Mouse (Mus musculus) left cerebral cortex, postnatal 25 days (tissue): ENCODE measurements around the gene Mlxipl. TPM values are rescaled to one million over a fixed set of nuclear protein-coding genes. Genes with fewer than 3 reads are reported as not detected.

Source experiments
- DNase-seq, 2 experiments: peaks; one replicate each; pipeline ENCODE4 v3.0.0; 2022; ENCODE audit warnings: low spot score in 2 of 2, mixed read lengths in 1 of 2
- intact Hi-C: fragments of 180-260 bp; cut with DNase I; formaldehyde crosslinking; loops from one replicate; pipeline ENCODE4 v1.15.1; 2025
- total RNA-seq, 2 experiments: library from RNA; stranded (reverse); gene quantifications; 2 replicates each; pipeline ENCODE4 v1.2.3; 2021

Gene Mlxipl
- total RNA-seq, 2 experiments from 2014 or later: 4.6 to 5.7 TPM

- intact Hi-C loops: no loop called here
- no peak for DNase-seq
Observed at GRCm38 (mm10) chr5:135172986-135173385, 83.3 kb downstream of the Mlxipl start.

DNA sequence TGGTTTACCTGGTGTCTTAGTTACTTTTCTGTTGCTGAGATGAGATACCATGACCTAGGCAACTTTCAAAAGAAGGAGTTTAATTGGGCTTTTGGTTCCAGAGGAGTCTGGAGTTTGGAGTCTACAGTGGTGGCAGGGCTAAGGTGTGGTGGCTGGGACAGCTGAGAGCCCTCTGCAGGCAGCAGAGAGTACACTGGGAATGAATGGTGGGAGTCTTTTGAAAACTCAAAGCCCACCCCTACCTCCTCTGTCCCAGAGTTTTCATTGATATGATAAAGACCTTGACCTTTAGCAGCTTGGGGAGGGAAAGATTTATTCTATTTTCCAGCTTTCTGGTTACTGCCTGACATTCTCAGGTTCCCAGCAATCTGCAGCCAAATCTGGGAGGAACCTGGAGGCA lies 85.4 kb downstream of the Mlxipl start:
- intact Hi-C loops: no loop called here
- DNase-seq: no peak

- DNase-seq: no peak
- intact Hi-C loops: no loop called here
Observed at GRCm38 (mm10) chr5:135178523-135178922, 88.8 kb downstream of the Mlxipl start.

GRCm38 (mm10) chr5:135178996-135179395 lies 89.3 kb downstream of the Mlxipl start:
- DNase-seq: peak; percentile 40 to 86
- intact Hi-C loops: no loop called here

DNA sequence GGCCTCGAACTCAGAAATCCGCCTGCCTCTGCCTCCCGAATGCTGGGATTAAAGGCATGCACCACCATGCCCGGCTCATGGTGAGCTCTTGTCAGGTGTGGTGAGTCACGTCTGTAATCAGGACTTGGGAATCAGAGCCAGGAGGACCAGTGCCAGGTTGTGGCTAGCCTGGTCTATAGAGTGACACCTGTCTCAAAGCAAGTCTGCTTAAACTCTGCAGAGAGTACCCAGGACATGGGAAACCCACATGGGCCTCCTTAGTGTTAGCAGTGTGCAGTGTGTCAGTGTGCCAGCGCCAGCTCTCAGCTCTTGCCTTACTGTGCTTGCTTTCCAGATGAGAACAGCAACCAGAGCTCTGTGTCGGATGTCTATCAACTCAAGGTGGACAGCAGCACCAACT lies 89.9 kb downstream of the Mlxipl start:
- DNase-seq: no peak
- intact Hi-C loops: no loop called here

DNA sequence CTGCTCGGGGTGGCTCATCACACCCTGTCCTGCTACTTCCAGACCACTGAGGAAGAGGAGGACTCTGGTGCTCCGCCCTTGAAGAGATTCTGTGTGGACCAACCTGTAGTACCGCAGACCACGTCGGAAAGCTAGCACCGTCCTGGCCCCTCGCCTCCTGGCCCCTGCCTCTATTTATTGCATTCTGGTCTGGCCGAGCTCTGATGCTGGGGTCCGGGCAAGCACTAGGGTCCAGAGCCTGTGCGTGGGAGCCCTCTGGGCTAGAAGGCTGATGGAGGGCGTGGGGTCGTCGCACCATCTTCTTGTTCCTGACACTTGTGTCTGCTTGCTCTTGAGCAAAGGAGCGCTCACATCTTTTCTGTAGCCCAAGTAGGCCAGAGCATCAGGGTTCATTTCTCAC lies 91.1 kb downstream of the Mlxipl start:
- no peak for DNase-seq
- intact Hi-C loops: no loop called here

GRCm38 (mm10) chr5:135181776-135182175 lies 92.1 kb downstream of the Mlxipl start:
- intact Hi-C loops: no loop called here
- no peak for DNase-seq

DNA sequence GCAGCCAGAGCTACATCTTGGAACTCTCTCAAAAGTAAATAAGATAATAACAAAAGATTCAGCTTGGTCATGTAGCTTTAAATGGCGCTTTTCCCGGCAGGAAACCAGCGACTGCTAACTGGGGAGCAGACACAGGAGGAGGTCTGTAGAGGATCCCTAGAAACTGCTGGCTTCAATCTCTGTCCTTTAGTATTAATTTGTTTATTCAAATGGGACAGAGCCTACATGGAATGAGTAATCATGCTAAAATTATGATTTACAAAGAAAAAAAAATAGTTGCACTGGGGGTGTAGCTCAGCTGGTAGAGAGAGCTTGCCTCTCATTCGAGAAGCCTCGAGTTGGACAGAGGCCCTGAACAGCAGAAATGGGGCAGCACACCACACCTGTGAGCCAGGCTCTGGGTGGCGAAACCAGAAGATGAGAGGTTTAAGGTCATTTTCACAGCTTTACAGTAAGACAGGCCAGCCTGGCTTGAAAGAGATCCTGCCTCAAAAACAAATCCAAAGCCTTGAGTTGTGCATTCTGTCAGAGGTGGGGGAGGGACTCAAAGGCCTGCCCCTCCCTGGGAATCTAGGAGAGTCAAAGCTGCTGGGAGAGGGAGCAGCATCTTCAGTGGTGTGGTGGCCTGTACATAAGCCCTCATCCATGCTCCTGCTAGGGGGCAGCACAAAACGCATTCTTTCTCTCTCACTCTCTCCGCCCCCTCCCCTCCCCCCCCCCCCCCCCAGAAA lies 93.6 kb downstream of the Mlxipl start:
- intact Hi-C loops: no loop called here
- DNase-seq: peak; percentile 55 to 83

- no peak for DNase-seq
- intact Hi-C loops: loop anchor here (5.0 kb wide), 2 partner anchors 108 to 173 kb away; partner anchors contain the start of gene Vps37d
Observed at GRCm38 (mm10) chr5:135185016-135185415, 95.3 kb downstream of the Mlxipl start.

GRCm38 (mm10) chr5:135185596-135185995 lies 95.9 kb downstream of the Mlxipl start:
- DNase-seq: no peak
- intact Hi-C loops: loop anchor here (5.0 kb wide), 2 partner anchors 108 to 173 kb away; partner anchors contain the start of gene Vps37d

- intact Hi-C loops: loop anchor here (5.0 kb wide), 2 partner anchors 109 to 174 kb away; partner anchors contain the start of gene Vps37d
- no peak for DNase-seq
Observed at GRCm38 (mm10) chr5:135186231-135186620, 96.5 kb downstream of the Mlxipl start.

DNA sequence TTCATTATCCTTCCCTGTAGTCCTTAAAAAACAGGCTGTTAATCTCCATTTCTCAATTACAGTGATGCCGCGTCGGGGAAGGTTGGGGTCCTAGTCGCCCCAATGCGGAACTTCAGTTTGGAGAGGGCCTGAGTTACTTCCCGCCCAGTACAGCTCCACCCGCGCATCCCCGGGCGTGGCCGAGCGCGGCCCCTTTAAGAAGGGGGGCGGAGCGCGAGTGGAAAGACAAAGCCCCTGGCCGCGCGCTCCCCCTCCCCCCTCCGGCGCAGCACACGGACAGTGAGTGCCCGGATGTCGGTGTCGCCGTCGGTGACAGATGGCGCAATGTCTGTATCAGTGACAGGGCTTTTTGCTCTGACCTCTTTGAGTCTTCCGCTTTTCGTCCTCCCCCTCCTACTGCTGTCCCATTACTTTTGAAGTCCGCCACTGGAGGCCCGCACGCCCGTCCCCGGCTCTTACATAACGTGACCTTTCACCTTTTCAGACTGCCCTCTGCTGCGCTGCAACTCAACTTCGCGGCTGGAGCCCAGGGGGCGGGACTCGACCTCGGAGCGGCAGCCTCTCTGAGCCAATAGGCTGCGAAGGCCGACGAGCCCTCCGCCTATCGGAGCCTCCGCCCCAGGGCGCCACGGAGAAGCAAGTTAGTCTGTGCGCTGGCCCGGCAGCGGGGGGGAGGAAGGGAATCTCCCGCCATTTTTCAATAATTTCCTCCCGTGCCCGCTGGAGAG lies 97.1 kb downstream of the Mlxipl start, which contains the start of gene Baz1b:
TSS of gene Baz1b (plus strand) at position 644 of the 728 bp plus-strand sequence.
- intact Hi-C loops: loop anchor here (1.0 to 5.0 kb wide), 4 partner anchors 18 to 174 kb away; partner anchors contain the start of genes Bcl7b, Tbl2 and Vps37d

DNA sequence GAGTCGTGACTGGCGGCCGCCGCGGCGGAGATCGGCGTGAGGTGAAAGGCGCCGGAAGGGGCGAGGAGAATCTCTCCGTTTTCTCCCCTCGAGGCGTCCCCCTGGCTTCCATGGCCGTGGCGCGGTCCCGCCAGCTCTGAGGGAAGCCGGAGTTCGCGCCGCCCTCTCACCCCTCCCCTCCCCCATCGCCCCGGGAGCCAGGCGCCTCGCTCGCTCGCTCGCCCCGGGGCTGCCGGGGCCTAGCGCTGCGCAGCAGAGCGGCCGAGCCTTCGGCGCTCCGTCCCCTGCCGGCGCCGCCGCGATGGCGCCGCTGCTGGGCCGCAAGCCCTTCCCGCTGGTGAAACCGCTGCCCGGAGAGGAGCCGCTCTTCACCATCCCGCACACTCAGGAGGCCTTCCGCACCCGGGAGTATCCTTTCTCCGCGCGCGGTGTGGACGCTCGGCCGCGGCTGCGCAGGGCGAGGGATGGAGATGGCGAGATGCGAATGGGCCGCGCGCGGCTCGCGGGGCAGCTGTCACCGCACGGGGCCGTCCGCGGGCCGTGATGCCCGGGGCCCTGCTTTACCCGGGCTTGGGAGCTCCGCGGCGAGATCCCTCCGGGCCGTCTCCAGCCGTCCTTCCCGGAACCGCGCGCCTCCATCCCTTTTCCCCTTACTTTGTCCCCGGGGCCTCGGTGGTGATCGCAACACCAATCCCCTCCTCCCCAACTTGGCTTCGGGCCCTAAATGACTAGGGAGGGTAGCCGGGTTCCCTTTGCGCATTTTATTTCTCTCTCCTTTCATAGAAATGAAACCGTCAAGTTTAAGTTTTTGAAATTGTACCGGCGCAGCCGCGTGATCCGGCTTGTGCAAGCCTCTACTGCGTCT lies 97.9 kb downstream of the Mlxipl start:
- intact Hi-C loops: loop anchor here (1.0 to 5.0 kb wide), 4 partner anchors 19 to 175 kb away; partner anchors contain the start of genes Bcl7b, Tbl2 and Vps37d
- DNase-seq: peak; percentile 36 to 44

More for the DNA sequence above, 97.1 kb downstream of the Mlxipl start, which contains the start of gene Baz1b:
- DNase-seq: peak; percentile 99

Other genes with a start within 250 kb of the Mlxipl start
- gene Tmem270, start 183.2 kb upstream of the Mlxipl start, total RNA-seq: not detected
- gene Cldn13, start 174.4 kb upstream of the Mlxipl start, total RNA-seq: not detected
- 1 to 10 TPM; 9.0 to 9.8 TPM for gene Mettl27, start 157.5 kb upstream of the Mlxipl start, total RNA-seq
- gene Cldn4, start 143.0 kb upstream of the Mlxipl start, total RNA-seq: not detected
- under 1 TPM; 0.39 to 0.62 TPM for gene Cldn3, start 103.7 kb upstream of the Mlxipl start, total RNA-seq
- gene Abhd11, start 80.7 kb upstream of the Mlxipl start, total RNA-seq: 10 to 100 TPM; 35.5 to 41.4 TPM
- gene Stx1a, start 66.4 kb upstream of the Mlxipl start, total RNA-seq: 100 to 1,000 TPM; 388 to 416 TPM
- 10 to 100 TPM; 38.3 to 42.4 TPM for gene Dnajc30, start 25.7 kb upstream of the Mlxipl start, total RNA-seq
- 10 to 100 TPM; 49.7 to 51.0 TPM for gene Bud23, start 24.9 kb upstream of the Mlxipl start, total RNA-seq
- 10 to 100 TPM; 25.3 to 28.7 TPM for gene Vps37d, start 11.6 kb upstream of the Mlxipl start, total RNA-seq
- 10 to 100 TPM; 30.1 to 30.7 TPM for gene Tbl2, start 59.8 kb downstream of the Mlxipl start, total RNA-seq
- 10 to 100 TPM; 52.4 to 53.4 TPM for gene Bcl7b, start 78.4 kb downstream of the Mlxipl start, total RNA-seq
- gene Baz1b, start 97.4 kb downstream of the Mlxipl start, total RNA-seq: 10 to 100 TPM; 64.5 to 72.0 TPM
- gene Fzd9, start 161.3 kb downstream of the Mlxipl start, total RNA-seq: 1 to 10 TPM; 6.5 to 7.2 TPM